Mouse (Mus musculus) megakaryocyte, embryonic 14.5 days (primary cell): Measurements from ENCODE around the gene Adpgk.

Experiments
- FLI1 ChIP-seq: IDR thresholded peaks from 2 replicates; pipeline ENCODE4 v1.6.1; 2012; ENCODE audit warnings: low read length, inconsistent platforms, mixed read lengths
- GATA1 ChIP-seq: IDR thresholded peaks from 3 replicates; pipeline ENCODE4 v1.6.1; 2012; ENCODE audit warnings: mixed read lengths, low read length, inconsistent platforms, borderline replicate concordance

DNA sequence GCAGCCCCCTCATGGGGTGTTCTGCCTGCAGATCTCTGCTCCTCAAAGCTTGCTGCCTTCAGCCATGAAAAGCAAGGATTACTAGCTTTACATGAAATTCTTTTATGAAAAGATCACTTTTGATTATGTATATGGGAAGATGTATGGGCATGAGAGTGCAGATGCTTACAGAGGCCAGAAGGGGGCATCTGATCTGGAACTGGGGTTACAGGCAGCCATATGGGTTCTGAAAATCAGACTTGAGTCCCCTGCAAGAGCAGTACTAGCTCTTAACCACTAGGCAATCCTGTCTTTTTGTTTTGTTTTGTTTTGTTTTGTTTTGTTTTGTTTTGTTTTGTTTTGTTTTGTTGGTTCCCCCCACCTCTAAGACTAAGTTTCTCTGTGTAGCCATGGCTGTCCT lies 18.2 kb upstream of the Adpgk start:
- TF ChIP-seq GATA1 (no peak), FLI1 (no peak)
